Mouse (Mus musculus) CD8-positive naive resting alpha-beta T cell, adult 2 months (primary cell): ENCODE results near the gene Cyp24a1.
"Not testable (repeated sequence)": the region's sequence is repeated elsewhere in the genome, so short reads cannot be mapped to it uniquely, and the experiment has no call there.

Source experiments
- DNase-seq, 2 experiments: peaks; one replicate each; pipeline ENCODE4 v3.0.0; 2022; ENCODE audit warnings: low read depth in 2 of 2, low spot score in 2 of 2

Cyp24a1 gene

DNA sequence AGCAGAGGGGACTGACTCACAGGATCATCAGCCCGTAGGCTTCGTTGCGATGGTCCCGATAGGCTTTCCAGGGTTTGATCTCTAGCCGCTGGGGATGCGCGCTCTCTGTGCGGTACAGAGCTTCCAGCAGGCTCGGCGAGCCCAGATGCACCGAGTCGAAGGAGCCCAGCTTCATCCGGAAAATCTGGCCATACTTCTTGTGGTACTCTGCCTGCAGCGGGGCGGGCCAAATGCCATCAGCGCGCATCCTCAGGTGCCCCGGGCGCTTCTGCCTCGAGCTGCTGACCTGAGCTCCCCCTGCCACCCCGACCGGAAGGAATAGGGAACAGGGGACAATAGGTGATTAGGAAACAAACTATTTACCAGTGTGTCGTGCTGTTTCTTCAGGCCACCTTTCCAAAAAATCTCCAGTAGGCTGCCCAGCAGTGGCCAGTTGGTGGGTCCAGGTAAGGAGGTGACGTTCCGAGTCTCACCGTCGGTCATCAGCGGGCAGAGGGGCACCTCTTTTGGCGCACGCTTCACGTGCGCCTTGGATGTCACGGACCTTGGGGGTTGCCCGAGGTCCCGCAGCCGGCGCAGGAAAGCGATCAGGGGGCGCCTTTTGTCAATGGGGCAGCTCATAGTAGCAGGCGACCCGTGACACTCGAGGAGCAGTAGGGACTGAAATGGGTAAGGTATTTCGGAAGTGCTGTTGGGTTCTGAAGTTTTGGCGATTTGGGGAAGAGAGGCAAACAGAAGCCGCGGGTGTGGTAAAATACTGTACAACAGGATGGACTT, 603 bp downstream of the Cyp24a1 start, which contains the start of gene Pfdn4:
Pfdn4 (plus strand) TSS at position 275 of the 777 bp plus-strand sequence.
- no peak for DNase-seq

DNA sequence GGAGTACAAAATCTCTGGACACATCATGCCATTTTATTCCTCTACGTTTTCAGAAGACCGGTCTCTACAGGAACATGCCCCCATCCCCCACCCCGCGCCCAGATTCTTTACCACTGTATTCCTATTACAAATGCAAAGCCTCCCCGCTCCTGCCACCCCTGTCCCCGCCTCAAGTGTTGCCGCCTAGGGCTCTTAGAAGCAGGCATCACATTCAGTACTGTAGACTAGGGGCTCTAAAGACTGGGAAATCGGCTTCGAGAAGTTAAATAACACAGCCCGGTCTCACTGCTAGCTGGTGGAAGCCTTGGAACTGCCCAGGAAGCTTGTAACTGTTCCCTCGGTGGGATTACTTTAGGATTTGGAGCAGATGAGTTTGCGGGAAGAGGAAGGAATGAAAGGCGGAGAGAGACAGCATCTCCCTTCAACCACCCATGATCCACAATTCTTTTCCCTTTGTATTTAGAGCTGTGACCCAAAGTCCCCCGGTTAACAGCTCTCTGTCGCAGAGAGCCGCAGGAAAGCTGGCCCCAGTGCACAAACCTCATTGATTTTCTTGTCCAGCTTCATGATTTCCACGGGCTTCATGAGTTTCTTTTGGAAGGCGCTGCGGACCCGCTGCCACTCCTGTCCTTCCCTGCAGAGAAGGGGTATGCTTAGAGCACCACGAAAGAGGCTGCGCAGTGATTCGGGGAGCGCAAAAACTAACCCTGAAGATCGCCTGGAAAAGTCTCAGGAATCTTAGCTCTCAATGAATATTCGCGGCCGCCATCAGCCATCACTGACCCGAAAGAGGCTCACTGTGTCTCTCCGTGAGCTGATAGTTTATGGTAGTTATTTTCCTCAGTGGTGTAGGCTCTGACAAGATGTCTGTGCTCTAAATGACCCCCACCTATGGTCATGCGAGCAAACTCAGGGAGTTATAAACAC, 1.9 kb downstream of the Cyp24a1 start:
- DNase-seq: no peak

DNA sequence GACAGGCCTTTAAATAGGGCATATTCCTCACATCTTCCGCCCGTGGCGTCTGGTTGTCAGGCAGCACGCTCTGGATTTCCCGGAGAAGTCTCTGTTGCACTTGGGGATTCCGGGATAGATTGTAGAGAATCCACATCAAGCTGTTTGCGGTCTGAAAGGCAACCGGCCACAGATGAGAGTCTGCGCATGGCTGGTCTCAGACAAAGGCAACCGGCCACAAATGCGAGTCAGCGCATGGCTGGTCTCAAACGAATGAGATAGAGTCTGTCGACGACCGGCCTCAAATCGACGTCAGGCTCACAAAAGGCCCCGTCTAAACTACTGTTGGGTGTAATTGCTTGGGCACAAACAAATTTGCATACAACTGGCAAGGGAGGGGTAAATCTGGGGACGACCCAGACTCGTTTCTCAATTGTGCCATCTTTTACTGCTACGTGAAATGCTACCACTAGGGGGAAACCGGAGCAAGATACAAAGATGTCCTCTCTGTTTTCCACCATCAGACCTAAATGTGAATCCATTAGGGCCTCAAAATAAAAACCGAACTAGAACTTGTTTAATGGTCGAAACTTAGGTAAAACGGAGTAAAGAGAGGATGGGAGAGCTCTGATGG, 8.9 kb downstream of the Cyp24a1 start:
- DNase-seq: peak in 1 of 2 experiments; percentile 7

DNA sequence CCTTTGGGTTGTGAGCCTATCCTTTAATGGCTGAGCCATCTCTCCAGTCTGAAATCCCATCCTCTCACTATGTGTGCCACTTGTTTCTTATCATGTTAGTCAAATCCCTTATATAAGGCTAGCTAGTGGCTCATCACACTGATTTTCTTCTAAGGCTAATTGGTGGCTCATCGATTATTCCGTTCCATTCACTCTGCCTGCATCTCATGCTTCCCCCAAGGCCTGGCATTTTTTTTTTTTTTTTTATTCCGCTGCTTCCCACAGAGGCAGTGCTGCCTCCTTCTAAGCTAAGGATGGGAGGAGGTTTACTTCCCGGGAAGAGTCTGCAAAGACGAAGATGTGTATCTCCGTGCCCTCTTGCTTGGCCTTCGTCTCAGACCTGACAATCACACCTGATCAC, 9.7 kb downstream of the Cyp24a1 start:
- no peak for DNase-seq

DNA sequence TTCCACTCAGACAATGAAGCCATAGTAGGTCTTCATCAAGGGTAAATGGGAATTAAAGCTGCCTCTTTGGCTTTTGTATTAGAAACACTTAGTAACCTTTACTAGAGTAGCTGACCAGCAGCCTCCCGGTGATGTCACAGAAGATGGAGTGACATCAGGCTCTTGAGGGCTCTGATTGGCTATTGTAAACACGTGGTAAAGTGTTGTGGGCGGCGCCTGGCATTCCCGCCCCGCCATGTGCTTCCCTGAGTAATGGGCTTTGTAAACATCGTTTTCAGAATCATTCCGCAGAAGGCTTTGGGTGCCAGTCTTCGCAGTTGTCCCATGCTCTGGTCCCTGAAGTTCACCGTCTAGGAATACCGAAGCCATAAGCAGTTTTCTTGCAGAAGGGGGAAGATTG, 13.0 kb downstream of the Cyp24a1 start:
- no peak for DNase-seq

DNA sequence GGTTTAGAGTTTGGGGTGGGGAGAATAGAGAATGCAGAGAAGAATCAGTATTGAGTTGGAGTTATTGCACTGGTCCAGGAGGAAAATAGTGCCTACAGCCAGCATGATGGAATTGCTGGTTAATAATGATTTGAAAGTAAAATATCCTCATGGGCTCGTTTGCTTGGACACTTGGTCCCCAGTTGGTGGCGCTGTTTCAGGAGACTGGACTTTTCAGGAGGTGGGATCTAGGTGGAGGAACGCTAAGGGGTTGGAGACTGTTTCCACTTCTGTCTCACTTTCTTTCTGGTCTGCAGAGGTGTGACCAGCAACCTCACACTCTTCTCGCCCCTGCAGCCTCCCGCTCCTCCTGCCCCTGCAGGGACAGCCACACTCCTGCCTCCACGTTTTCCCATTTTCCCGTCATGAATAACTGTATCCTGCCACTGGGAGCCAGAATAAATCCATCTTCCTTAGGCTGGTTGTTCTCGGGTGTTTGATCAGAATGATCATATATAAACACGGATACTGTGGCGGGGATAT, 14.9 kb downstream of the Cyp24a1 start:
- DNase-seq: no peak

DNA sequence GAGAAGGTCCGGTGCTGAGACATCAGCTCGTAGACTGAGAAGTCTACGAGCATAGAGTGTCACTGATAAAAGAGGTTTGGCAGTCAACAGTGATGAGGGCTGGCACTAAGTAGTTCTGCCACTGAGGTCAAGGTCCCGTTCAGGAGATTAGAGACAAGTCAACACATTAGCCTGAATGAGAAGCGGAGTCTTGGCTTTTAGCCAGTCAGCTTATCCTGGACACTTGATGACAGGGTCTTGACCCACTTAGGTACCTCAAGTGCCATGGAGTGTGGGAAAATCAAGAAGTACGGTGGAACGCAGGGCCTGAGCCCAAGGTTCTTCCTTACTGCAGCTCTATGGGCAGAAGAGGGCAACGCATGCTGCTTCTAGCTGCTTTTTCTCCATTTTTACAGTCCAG, 20.3 kb downstream of the Cyp24a1 start:
- DNase-seq: no peak

DNA sequence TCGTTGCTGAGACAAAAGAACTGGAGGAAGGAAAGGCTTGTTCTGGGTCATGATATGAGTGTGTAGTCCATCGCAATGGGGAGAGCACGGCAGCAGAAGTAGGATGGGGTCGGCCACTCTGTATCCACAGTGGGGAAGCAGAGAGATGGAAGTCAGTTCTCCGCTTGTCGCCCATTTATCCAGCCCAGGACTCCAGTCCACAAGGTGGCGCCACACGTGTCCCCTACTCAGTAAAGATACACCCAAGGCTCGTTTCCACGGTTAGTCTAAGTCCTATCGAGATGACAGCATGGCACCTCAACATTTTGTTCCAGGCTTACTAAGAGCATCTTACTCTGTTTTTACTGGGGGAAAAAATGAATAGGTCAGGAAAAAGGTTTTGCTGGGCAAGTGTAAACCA, 20.7 kb downstream of the Cyp24a1 start:
- DNase-seq: peak in 1 of 2 experiments; percentile 11

DNA sequence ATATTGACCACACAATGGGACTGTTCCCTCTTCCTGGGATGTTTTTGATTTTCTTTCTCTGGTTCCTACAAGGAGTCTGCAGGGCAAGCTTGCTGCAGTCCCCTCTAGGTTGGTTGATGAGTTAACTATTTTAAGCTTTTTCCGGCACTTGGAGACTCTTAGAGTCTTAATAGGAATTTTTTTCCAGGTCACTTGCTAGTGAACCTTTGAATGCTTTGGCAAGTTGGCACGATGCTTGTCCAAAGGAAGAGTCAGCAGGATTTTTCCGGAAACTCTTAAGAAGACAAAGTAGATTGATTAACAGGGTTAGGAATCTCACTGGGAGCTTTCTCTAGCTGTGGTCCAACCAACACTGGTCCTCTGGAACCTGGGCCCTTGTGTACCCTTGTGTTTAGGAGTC, 21.8 kb downstream of the Cyp24a1 start:
- DNase-seq: no peak

DNA sequence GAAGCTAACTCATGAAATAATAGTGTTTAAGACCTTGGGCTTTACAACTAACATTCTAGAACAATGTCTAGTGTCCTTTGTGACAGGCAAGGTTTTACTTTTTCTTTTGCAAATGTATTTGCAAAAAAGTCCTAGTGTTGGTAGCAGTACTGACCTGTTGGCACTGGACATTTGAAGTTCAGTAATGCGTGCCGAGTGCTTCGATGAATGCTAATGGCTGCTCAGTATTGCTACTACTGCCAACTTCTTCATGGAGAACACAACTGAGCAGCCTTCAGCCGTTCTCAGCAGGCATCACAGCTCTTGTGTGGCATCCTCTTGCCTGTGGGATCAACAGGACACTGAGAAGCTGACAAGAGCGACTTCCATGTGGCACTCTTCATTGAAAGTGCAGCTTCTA, 22.8 kb downstream of the Cyp24a1 start:
- DNase-seq: no peak

DNA sequence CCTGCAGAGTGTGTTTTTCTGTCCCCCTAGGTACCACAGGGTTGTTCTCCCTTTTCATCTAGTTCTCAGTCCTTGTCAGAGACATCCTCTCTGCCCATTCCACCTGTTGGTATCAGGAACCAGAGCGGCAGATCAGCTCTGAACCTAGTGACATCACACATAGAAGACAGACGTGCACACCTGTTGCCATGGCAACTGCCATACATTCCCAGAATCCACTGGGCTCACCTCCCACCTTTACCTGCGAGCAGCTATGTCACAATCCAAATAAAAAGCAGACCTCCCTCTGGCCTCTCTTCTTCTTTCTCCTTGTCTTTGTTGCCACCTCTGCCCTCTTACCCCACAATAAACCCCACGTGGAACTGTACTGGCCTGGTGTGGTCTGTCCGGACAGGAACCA, 26.4 kb downstream of the Cyp24a1 start:
- DNase-seq: no peak

DNA sequence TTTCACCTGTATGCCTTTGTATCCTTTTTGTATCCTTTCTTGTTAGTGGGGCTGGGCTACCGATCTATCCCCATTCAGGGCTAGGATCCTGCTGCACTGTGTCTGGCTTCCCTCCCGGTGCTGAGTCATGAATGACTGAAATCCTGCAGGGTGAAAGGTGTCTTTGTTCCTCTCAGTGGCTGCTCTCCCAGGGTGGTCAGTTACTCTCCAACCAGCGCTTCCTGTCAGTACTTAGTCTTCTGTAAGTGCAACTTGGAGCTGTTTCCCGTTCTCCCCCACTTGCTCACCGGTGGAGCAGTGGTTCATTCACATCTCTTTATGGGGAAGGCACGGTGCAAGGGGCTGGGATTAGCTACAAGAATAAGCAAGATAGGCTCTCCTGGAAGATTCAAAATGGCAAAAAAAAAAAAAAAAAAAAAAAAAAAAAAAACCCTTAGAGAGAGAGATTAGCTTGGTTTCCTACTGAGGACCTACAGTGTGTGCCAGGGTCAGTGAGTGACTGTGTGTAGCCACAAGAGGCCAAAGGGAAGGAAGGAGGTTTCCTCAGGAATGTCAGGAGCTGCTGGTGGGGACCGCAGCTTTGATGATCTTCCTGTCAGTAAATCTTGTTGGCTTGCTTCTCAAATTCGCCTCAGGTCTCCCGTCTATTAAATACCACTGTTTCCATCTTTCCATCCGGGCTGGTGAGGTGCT, 27.2 kb downstream of the Cyp24a1 start:
- DNase-seq: no peak

DNA sequence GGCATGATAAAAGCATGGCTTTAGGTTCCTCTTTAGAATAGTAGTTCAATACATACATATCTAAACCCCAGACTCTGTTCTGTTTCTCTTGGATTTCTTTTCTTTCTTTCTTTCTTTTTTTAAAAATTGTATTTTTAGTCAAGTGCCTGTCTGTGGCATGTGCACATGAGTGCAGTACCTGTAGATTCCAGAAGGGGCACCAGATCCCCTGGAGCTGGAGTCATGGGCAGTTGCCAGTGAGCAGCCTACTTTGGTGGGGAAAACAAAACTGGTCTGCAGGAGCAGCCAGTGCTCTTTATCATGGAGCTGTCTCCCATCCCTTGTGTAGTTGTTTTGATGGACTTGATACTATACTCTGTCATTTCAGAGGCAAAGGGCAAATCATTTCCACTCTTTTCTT, 28.9 kb downstream of the Cyp24a1 start:
- DNase-seq: no peak

DNA sequence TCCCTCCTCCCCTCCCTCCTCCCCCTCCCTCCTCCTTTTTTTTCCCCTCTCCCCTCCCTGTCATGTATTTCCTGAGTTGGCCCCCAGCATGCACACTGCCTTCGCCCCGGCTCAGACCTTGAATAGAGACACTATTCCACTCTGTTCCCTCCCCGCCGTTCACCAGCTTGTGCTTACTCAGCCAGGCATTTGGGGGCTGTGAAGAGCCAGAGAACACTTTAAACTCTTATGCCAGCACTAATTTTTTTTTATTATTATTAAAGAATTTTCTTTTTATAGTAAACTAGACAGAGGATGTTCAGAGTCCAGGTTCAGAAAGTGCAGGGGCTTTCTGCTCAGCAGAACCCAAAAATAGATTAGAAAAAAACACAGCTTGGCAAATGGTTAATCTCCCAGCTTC, 32.1 kb downstream of the Cyp24a1 start:
- DNase-seq: no peak

DNA sequence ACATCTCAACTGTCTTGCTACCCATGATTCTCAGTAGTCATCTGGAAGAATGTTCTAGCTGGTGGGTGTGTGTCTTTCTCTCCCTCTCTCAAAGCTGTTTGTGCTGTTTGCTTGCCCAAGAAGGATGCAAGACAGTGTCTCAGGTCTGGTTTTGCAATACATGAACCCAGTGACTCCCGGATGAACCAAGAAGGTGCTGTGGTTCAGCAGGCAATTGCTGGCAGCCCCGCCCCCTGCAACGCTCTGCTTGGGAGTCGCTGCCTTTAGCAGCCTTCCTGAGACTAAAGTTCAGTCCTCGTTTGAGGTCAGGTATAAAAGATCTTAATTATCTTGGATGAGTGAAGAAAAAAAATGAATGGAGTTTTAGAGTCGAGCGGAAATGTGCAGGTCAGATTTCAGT, 35.3 kb downstream of the Cyp24a1 start:
- no peak for DNase-seq

DNA sequence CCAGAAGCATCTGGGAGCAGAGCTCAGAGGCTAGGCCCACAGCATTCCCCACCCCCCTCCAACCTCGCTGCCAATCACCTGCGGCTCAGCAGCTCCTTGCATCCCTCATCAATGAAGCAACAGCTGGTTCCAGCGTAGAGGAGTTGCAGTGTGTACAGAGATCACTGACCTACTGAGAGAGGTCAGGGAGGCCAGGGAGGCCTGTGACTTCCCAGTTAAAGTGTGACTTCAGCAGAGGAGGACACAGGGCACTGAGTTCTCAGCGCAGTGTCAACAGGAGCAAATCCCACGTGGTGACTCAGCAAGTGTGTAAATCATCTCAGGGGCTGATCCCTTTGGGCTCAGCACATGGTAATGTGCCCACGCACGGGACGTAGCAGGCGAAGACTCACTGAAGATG, 37.1 kb downstream of the Cyp24a1 start:
- DNase-seq: no peak

DNA sequence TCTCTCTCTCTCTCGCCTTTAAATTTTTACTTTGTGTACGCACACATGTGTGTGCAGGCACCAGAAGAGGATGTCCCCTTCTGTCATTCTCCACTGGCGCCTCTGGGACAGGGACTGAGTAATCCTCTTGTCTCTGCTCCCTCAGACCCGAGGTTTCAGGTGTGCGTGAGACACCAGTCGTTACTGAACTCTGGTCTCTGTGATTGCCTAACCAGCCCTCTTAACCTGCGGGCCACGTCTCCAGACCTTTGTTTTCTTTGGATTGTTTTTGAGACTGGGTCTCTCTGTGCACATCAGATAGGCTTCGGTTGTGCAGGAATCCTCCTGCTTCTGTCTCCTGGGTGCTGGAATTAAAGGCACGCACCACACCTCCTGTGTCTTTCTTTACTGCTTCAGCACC, 37.8 kb downstream of the Cyp24a1 start:
- DNase-seq: no peak

DNA sequence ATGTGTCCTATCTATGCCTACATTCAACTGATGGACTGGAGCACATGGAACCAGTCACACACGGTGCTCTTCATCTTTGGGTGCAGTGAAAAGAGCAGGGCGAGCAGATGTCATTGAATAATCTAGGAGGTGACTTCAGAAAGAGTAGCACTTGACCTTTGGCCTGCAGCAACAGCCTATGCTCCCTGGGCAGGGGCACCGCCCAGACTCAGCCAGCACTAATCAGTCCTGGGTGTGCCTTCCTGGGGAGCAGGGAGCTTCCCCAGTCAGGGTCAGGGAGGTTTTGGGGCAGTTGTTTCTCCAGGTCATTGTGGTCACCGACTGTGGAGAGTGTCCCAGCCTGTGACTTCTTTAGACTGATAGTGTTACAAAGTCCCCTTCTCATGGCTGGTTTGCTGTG, 43.1 kb downstream of the Cyp24a1 start:
- DNase-seq: not testable (repeated sequence)

DNA sequence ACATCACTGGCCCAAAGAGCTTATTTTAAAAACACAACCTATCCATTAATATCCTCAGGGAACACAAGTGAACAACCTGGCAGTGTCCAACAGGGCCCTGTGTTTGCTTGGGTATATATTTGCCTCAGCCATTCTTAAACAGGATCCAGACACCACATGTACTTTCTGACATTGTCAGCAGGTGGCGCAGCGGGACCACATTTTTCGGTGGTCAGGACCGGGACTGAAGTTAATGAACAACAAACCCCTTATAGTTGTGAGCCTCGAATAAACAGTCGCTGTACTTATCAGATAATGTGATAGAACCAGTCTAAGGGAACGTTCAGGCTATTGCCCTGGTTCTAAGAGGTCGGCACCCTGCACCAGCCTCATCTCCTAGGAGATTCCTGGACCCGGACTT, 46.0 kb downstream of the Cyp24a1 start:
- peak; percentile 45 to 53 for DNase-seq

DNA sequence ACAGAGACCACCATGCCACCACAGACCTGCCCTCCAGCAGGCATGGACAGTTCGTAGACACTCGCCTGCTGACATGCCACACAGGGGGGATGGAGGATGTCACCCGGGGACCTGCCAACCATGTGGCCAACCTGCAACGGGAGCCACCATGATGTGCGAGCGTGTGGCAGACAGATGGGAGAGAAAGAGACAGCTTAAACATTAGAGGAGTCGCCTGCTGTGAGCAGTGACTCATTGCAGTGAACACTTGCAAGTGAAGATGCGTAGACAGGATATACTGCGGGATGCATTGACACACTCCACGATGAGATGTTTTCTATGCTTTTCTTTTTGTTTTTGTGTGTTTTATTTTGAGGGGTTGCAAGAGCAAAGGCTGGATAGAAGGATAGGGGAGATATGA, 49.3 kb downstream of the Cyp24a1 start:
- no peak for DNase-seq

DNA sequence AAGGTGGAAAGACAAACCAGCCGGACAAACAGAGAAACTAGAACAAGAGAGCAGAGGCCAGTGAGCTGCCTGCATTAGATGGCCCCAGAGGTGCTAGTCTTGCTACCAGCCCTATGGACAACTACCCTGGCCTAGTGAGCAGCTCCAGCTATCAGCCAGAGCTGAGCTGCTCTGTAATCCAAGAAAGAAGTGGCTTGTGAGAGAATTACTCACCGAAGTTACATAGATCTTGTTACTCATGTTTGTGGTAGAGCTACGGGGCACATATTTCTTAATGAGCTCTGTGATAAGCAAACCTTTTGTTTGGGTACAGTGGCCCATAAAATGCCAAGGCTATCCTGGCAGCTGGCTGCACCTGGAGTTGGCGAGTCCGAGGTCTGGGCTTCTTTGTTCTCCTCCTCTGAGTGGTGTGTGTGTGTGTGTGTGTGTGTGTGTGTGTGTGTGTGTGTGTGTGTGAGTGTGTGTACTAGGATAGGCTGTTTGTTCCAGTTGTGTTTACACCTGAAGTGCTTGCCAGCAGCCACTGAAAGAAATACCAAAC, 50.0 kb downstream of the Cyp24a1 start:
- no peak for DNase-seq
